Mouse (Mus musculus) mouse embryonic stem cell (cell line): ENCODE measurements around the gene Fat4.

Experiments
- in situ Hi-C, 2 experiments: fragments of 300-500 bp; cut with MboI; formaldehyde crosslinking; loops; 1 replicate in 1 of 2; 3 replicates in 1 of 2; pipeline ENCODE4 v1.14.3; 2019 to 2020; ENCODE audit warnings: low sequenced_read_pairs in 2 of 2, low pct_unique_long_range_greater_than_20kb in 1 of 2, mixed read lengths in 1 of 2; ENCODE audit not compliant: unreplicated experiment in 1 of 2

Gene Fat4

DNA sequence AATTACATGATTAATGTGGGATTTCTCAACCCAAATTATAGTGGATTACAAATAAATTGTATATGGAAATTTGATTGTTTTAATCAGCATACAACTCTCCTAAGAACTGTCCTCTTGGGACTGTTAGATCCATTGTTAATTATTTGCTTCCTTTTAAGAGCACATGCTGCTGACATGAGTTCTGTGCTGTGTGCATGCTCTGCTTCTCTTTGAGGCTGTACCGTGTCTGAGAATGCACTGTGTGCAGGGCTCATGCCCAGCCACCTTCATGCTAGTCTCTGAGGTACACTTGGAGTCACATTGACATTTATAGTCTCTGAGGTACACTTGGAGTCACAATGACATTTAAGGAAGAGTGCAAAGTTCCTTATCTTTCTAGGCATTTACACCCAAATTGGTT, 58.4 kb downstream of the Fat4 start:
- in situ Hi-C loops = no loop called here

DNA sequence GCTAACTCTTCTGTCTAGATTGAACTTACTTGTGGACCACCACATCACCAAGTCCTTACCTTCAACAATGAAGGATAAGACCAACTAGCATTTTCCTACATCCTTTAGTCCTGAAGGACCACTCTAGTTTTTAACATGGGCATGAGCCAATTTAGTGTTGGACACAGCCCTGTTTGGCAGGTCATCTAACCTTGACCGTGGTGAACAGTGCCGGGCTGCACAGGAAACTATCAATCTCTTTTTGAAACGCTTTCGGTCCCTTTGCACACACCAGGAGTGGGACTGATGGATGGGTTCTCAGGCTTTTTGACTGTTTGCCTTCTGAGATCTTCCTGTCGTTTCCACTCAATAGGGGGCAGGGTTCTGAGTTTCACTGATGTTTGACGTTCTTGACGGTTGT, 61.0 kb downstream of the Fat4 start:
- in situ Hi-C loops = no loop called here

DNA sequence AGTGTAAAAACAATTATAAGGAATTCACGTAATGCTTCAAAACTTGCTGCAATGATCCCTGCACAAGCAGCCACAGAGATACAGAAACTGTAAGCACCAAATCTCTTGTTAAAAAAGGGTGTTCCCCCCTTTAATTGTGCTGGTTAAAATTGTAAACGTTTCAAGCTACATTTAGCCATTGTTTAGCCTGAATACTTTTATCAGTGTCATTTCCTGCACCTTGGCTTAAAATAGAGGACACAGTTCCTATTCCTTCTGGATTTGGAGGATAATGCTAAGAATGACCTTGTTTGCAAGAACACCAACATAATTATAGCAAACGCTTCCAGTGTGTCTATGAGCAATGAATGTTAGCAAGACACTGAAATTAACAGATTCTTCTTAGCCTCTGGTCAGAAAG, 65.9 kb downstream of the Fat4 start:
- in situ Hi-C loops = no loop called here

DNA sequence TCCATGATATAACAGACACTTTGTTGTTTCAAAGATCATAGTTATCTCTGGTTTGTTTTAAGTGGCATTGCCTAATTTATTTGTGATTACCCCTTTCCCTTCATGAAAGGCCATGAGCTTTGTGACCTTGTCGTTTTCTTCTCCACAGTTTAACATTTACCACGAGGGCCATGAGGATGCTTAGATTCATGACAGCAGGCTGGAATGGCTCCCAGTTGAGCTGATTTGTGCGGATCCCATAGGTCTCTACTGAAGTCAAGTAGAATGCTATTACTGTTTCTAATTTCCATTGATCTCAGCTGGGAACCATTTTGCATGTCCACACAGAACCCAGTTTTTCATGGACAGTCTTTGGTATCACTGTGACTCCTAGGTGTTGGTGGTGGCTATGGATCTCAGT, 67.5 kb downstream of the Fat4 start:
- in situ Hi-C loops = no loop called here

DNA sequence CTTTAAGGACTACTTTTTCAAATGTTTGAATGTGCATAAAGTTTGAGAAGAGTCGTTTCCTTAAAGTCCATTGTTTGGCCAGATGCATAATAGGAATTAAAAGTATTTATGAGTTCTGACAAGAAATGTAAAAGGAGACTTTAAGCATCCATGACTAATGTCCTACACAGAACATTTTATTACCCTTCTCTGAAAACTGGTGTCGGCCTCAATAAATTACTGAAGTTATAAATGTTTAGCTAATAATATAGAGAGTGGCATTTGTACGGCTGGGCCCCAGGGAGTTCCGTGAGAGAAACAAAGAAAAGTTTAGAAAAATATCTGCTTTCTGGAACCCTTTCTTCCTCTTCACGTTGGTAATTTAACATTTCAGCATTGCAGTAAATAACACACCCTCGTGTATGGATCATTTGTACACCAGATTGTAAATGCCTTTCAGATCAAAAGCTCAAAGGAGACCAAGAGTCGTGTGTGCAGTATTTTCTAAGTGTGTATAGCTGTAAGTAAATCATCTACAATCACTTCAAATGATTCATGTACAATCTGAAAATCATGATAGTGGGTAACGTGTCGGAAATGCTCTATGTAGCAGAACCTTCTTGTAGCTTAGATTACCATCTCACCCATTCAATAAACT, 69.4 kb downstream of the Fat4 start:
- in situ Hi-C loops = no loop called here

DNA sequence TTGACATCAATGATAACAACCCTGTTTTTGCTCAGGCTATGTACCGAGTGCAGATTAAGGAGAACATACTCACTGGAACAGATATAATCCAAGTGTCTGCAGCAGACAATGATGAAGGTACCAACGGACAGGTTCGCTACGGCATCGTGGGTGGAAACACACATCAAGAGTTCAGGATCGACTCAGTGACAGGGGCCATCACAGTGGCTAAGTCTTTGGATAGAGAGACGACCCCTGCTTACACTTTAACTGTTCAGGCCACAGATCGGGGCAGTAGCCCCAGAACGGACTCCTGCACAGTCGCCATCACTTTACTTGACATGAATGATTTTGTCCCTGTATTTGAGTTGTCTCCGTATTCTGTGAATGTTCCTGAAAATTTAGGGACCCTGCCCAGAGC, 70.4 kb downstream of the Fat4 start:
- in situ Hi-C loops = no loop called here

DNA sequence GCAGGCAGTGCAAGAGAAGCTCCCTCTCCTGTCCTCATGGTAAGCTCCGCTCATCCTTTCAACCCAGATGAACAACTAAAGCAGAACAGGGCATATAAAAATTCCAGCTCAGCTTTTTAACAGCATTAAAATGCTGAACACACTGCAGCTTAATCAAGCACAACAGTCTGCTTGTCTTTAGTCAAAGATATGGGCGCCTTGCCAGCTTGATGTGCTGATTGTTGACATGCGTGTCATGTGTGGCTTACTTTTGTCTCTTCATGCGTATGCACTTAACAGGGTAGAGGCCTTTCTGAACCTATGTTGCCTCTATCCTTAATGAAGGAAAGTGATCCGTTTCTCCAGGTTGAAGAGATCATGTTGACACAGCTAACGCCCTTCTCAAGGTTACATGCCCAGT, 75.6 kb downstream of the Fat4 start:
- in situ Hi-C loops = no loop called here

DNA sequence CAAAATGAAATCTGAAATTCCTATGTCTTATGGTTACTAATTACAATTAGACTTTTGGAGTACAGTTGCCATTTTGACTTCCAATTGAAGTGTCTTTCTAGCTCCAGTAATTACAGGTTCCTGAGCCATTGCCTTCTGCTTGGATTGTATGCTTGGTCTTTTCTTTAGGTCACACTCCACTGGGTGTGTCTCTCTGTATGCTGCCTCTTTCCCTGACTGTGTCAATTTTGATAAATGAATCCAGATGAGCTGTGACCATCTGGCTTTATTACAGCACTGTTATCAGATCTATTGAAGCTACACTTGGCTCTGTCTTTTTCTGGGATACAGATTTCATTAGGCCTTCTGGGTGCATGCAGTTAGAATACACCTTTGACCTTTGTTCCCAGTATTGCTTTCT, 80.7 kb downstream of the Fat4 start:
- in situ Hi-C loops = no loop called here

DNA sequence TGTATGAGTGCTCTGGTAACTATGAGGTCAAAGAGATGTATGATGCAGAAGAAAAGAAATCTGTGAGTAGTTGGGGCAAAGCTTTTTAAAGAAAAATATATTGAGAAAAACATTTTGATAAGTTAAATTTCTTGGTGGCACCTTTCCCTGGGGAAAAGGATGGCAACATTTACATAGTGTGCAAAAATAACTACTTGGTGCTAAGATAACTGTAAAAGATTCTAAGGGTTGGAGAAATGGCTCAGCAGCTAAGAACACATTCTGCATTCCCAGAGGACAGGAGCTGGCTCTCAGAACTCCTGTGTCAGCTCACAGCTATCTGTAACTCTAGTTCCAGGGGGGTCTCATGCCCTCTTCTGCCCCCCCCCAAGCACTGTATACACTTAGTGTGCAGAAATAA, 99.6 kb downstream of the Fat4 start:
- in situ Hi-C loops = no loop called here

DNA sequence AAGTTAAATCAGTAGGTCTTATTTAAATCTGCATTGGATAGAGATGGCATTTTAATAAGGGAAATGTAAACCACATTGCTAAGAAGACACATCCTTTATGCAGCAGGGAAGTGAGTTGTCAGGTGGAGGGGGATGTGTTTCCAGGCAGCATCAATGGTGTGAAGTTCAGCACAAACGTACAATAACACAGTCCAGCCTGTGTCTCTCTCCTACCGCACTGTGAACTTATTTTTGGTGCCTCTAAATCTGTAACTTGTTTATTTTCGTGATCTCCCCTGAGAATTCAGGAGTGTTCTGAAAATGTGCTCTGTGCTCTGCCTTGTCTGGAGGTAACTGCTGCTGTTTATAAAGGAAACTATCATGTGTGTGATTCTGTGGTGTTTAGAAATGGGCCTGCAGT, 102.4 kb downstream of the Fat4 start:
- in situ Hi-C loops = no loop called here

DNA sequence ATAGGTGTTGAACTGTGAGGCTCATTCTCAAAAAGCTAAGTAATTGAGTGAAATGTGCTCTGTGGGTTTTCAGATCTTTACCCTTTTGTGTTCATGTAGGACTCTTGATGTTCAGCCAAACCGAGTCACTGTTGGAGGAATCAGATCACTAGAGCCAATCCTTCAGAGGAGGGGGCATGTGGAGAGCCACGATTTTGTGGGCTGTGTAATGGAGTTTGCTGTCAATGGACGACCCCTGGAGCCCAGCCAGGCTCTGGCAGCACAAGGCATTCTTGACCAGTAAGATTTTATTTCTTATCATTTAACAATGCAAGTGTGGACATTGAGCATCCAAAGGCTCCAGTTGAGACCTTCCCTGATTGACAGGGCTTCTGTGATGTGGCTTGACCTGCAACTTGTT, 113.3 kb downstream of the Fat4 start:
- in situ Hi-C loops = no loop called here

DNA sequence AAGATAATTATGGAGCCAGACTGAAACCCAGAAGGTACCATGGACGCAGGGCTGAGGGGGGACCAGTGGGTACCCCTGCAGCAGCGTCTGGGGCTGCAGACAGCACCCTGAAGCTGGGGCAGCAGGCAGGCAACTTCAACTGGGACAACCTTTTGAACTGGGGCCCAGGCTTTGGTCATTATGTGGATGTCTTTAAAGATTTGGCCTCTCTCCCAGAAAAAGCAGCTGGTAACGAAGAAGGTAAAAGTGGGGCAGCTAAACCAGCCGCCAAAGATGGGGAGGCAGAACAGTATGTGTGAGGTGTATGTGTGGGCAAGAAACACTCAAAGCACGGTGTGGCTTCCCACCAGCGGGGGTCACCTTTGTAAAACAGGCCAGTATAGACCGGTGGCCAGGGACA, 123.8 kb downstream of the Fat4 start:
- in situ Hi-C loops = no loop called here

DNA sequence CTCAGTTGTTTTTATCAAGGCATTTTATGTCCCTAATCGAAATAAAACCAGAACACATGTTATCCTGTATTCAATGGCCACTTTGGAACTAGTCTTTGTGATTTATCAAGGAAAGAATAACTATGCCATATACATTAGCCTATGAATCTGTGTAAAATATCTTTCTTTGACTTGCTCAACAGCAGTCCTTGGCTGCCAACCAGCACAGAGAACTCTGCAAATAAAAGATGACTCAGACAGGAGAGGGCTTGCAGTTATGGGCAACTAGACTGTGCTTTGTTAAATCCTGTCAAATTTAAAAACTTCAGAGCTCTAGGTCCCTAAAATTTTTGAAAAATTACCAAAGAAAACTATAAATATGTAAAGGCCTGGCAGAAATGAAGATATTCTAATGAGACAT, 130.9 kb downstream of the Fat4 start:
- in situ Hi-C loops = no loop called here

DNA sequence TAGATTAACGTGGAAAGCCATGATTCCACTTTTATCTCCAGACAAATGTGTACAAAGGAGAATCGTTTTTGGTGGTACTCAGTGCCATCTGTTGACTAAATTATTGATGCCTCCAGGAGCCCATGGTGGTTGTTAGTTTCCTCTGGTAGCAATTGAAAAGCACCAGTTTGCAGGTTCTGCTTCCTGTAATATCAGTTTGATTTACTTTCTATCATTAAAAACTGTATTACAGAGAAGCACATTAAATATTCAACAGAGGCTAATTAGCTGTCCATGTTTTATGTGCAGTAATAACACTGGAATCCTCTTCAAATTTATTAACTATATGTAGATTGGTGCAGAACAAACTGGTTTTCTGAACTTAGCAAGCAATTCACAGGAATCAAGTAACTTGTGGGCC, 149.4 kb downstream of the Fat4 start:
- in situ Hi-C loops = no loop called here

DNA sequence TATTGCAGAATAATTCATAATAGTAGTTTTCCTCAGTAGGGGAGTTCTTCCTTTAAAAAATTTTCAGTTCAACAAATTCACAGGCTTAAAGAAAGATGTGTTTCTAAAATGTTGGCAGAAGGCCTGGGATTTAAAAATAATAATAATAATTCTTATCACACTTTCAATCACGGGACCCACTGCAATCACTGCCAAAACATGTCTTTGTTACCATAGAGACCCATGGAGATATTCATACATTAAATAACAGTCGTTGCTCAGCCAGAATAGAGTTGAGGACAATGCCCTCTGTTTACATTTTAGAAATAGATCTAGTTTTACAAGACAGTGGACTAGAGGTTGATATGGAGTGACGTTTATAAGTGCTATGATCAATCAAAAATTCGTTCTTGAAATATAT, 159.7 kb downstream of the Fat4 start:
- in situ Hi-C loops = no loop called here

DNA sequence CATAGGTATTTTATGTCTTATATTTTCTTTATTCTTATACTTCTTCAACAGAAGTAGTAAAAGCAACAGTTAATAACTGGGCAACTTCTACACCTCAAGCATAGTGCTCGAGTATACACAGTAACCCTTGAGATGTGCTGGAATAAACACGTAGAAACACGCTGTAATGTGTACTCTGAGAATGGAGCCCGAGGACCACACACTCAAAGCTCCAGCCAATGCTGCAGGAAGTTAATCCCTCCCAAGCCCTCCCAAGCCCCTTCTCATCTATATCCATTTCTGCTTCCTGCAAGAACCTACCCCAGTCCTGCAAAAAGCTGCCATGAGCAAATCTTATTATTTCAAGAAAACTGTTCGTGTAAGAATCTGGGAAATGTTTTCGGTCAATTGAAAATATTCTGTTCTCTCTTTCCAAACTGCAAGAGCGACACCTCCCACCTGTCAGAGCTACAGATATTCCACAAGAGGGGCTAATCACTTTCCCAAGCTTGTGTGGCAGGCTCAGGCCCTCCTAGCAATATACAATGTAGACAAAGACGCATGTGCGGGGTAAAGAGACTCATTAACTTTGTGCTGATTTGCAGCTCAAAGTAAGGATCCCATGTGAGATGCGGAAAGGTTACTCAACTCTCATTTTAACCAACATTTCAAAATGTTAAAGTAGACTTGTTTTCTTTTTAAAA, 161.0 kb downstream of the Fat4 start:
- in situ Hi-C loops = no loop called here

DNA sequence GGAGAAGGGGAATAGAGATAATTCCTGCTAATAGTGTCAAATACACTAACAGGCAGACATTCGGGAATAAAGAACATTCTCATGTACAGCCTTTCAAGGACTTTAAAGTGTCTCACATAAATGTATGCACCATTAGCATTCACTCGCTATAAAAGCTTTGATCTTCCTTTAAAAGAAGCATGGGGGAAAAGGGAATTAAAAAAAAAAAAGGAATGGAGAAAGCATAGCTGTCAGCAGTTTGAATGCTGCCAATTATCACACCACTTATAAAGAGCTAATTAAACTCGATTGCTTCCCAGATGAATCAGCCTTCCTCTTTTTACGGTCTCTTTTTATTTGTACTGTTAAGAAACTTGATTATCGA, 161.5 kb downstream of the Fat4 start:
- in situ Hi-C loops = no loop called here

DNA sequence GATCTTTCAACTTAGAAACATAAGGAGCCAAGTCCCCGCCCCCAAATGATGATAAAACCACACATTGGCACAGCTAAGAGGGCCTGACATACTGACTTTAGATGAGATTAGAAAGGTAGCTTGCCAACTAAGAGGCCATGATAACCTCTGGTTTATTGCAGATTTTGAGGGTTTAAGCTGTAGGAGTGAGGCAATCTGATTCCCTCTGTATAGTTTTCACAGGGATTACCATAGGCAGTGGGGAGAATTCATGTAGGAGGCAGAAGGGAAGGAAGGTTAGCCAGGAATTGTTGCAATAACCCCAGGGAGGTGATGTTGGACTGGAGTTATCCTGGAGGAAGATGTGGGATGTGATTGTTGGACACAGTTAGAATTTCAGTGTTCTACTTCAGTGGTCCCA, 163.4 kb downstream of the Fat4 start:
- in situ Hi-C loops = no loop called here

DNA sequence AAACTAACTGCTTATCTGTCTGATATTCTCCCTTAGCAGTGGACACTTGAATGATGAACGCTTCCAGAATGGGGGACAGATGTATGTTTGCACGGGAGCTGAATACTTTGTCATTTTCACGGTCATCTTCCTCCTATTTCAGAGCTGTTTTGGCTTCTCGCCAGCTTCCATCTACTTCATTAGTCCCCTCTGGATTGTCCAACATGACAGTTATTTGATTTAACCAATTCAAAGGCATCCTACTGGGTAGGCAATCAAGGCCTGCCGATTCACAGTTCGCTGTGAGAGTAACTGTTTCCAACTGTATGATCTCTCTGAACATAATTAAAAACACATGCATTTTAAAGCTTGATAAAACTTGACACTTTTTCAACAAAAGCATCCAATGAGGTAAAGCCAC, 166.3 kb downstream of the Fat4 start:
- in situ Hi-C loops = no loop called here
